Mouse (Mus musculus) large intestine, adult 2 months (tissue): Measurements from ENCODE around the gene Ccdc142. TPM values are rescaled to one million over a fixed set of nuclear protein-coding genes. Genes with fewer than 3 reads are reported as not detected.

Source experiments
- DNase-seq: peaks from one replicate; pipeline ENCODE4 v3.0.0-alpha.2; 2012; ENCODE audit warnings: low read depth, low spot score
- WGBS: fragments of 180-500 bp; shearing (Covaris S2); methylation state at CpG from one replicate; pipeline ENCODE4 v1.1.7; 2018; 5-methylcytosine and 5-hydroxymethylcytosine counted together
- polyA plus RNA-seq: library from polyadenylated mRNA; depleted of rRNA; stranded (reverse); fragments of >200 nt; gene quantifications from 2 replicates; pipeline ENCODE4 v1.2.3, GENCODE M21; 2012; rRNA removed

Gene Ccdc142
- 1.6 and 6.5 TPM in 2 replicates for polyA plus RNA-seq

DNA sequence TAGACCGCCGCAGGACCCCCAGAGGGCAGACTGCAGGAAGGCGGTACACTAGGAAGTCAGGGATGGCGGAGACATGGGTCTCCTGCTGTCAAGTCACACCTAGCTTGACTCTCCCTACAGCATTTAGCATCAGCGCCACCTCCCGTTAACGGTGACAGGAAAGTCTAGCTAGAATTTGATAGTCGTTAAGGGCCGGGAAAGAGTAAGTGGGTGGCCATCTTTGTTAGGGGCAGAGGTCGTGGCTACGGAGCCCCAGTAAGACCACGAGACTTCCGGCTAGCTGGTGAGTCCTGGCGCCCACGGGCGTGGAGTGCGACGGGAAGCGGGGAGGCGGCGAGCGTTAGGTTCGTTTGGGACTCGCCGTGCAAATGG, at the start of gene Ccdc142, which contains the start of gene Gm42688:
TSS of gene Ccdc142 (plus strand) at position 286 of the 372 bp plus-strand sequence.
TSS of gene Gm42688 (plus strand) at position 302 of the 372 bp plus-strand sequence.
- under 1% methylated on average over 25 of the region's 25 CpGs for WGBS
- DNase-seq, result peak; percentile 83

DNA sequence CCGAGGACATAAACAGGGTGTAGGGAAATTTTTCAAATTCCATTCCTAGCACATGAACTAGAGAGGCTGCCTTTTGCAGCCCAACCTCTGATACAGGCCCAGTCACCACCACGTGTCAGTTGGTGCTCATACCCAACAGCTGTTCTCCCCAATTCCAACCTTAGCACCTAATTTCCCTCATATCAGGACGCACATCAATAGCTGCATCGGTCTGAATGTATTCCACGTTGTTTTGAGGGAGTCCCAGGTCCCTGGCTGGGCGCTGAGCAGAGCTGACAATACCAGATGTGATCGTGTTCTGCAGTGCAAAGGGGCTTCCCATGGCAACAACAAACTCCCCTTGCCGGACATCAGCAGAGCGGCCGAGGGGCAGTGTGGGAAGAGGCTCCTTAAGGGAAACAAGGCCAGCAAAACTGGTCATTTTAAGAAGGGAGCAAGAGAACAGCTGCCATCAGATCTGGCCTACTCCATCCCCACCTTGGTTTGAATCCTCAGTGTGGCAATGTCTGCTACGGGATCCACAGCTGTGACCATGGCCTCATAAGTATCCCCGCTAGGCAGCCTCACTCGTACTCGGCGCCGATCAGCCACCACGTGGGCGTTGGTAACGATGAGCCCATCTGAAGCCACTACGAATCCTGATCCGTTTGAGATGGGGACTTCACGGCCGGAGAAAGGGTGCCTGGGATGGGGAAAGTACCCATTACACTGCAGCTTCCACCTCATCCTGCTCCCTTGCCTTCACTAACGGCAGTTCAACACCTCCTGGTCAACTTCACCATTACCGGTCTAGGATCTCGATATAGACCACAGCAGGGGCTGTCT, 48.1 kb upstream of the Ccdc142 start:
- no peak for DNase-seq
- 10% methylated on average over 26 of the region's 26 CpGs for WGBS

DNA sequence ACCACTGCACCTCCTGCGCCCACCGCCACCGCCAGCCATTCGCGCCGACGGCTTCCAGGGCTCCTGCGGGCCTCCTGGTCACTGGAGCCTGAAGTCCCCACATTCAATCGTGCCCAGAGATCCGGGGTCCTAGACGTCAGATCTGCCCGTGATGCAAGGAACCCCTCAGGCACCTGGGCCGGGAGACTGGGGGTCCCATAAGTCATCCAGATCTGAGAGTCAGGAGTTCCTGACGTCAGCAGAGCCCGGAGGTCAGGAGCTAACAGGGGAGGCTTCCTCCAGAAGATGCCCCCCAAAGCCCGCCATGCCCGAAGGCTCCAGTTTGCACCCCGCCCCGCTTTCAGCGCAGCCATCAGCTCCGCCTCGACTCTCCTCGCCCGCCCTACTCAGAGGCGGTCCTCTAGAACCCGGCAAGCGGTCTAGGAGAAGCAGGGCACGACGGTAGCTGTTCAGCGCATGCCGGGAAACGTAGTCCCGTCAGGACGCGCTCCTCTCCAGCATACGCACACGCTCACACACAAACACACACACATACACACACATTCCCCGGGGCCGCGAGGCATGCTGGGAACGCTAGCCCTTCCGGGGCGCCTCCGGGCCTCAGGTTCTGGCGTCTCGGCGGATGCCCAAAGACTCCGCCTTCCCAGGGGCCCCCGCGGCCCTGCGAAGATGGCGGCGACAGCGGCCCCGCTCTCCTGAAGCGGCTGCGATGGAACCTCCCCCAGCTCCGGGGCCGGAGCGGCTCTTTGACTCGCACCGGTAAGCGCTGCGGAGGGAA, 47.1 kb upstream of the Ccdc142 start, which contains the start of gene Aup1:
TSS of gene Aup1 (plus strand) at position 448 of the 778 bp plus-strand sequence.
- under 1% methylated on average over 64 of the region's 64 CpGs for WGBS
- DNase-seq, result peak; percentile 90

DNA sequence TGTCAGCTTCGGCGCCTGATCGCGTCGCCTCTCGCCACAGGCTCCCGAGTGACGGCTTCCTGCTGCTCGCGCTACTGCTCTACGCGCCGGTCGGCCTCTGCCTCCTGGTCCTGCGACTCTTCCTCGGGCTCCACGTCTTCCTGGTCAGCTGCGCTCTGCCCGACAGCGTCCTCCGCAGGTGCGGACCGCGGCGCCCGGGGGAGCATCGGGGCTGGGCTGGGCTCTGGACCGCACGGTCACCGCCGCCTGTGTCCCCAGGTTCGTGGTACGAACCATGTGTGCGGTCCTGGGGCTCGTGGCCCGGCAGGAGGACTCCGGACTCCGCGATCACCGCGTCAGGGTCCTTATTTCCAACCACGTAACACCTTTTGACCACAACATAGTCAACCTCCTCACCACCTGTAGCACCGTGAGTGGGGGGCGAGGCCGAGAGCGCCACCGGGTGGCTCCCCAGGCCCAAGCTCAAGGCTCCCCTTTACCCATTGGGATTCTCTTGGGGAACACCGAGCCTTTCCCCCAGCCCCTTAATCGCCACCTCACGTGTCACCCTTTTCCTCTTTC, 46.5 kb upstream of the Ccdc142 start, which contains the start of gene Htra2:
TSS of gene Htra2 (minus strand) at position 403 of the 561 bp plus-strand sequence.
- no peak for DNase-seq
- WGBS, result under 1% methylated on average over 50 of the region's 50 CpGs

DNA sequence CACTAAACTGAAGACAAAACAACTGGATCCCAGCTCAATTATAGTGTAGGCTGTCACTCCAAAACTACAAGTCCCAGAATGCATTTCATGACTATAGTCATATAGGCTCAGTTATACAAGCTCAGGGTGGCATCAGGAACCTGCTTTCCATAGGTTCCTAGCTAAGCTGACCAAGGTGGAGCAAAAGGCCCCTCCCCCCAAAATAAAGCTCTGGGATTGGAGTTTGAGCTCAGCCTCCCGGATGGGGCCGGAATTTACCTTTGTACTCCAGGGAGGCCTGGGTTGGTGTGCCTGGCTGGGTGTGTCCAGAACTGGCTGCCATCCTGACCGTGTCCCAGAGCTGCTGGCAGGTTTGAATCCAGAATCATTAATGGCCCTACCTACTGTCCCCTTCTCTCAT, 43.6 kb upstream of the Ccdc142 start, which contains the start of gene Dqx1:
TSS of gene Dqx1 (plus strand) at position 55 of the 400 bp plus-strand sequence.
- 29% methylated on average over 3 of the region's 3 CpGs for WGBS
- peak; percentile 94 for DNase-seq

DNA sequence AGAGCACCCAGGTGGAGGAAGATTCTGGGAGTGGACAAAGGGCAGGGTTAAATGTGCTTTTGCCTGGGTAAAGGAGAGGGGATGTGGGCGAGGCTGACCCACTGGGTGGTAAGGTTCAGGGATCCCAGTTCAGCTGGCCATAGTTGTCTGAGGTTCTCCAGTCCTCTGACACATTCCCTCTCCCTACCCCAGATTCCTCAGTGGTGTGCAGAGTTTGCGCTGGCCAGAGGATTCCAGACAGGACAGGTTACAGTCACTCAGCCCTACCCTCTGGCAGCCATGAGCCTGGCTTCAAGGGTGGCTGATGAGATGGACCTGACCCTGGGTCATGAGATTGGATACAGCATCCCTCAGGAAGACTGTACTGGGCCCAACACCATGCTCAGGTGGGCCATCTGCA, 42.7 kb upstream of the Ccdc142 start:
- 84% methylated on average over 2 of the region's 2 CpGs for WGBS
- DNase-seq, result no peak

DNA sequence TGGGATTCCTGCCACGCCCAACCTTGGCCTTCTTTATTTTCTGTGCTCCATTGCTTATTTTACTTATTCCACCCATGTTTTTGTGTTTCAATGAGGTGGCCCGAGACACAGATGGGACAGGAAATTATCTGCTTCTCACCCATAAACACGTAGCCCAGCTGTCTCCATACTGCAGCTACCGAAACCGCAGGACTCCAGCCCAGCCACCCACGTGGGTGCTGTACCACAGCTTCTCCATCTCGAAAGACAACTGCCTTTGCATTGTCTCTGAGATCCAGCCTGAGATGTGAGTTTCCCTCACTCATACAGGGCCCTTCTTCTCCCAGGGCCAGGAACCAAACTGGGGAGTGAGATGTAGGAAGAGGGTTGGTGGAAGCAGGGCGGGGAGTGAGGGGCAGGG, 35.4 kb upstream of the Ccdc142 start:
- no peak for DNase-seq
- 67% methylated on average over 8 of the region's 8 CpGs for WGBS

DNA sequence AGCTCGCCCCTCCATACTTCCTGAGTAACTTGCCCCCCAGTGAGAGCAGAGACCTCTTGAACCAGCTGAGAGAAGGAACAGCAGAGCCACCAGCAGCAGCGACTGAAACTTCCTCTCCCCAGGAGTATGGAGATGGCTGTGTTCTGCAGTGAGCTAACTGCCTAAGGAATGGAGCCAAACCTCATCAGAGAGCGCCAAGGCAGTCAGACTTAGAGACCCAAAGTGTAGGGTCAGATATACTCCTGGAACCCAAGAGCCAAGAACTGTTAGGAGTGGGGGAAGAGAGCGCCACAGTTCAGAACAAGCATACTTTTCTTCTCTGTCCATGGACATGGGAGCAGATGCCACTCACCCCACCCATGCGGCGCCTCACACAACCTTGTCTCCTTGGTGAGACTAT, 35.0 kb upstream of the Ccdc142 start:
- no peak for DNase-seq
- 64% methylated on average over 6 of the region's 6 CpGs for WGBS

DNA sequence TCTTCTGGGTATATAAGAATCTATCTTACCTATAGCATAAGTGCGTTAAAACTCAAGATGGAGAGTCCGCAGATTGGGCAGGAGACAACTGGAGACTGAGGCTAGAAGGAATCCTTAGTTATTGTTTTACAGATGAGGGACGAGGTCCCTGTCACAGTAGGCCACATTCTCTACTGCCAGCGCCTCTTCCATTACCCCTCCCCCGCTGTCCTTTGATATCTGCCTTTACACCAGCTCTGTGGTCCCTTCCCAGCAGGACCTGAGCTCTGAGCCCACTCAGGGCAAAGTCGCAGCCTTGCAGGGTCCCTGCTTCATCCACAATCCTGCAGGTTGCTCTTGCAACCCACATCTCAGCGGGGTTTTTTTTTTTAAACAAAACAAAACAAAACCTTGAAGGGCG, 33.2 kb upstream of the Ccdc142 start:
- no peak for DNase-seq
- WGBS, result 30% methylated on average over 8 of the region's 8 CpGs

DNA sequence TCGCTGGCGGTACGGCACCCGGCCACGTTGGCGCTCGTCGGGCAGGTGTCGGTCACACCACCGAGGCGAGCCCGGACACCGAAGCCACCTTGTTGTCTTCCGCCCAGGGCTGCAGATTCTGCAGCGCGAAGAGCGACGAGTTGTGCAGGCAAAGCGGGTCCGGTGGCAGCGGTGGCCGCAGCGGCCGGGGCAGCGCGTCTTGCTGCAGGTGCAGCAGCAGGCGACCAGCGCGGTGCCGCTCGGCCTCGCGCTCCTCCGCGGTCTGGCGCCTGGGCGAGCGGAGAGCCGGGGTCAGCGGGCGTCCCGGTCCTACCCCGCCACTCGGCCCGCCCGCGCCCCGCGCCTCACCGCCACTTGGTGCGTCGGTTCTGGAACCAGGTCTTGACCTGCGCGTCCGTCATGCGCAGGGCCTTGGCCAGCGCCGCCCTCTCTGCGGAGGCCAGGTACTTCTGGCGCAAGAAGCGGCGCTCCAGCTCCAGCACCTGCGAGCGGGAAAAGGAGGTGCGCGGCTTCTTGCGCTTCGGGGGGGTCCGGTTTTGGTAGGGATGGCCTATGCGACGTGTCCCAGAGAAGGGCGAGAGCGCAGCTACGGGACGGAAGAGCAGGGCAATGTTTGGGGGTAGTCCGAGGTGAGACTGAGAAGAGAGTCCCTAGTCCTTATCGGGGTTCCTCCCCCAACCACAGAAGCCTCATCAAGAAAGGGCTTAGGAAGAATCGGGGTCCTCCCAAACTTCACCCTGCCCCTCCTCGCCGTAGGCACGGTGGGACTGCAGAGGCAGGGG, 32.5 kb upstream of the Ccdc142 start:
- no peak for DNase-seq
- 2% methylated on average over 81 of the region's 81 CpGs for whole genome bisulfite sequencing

DNA sequence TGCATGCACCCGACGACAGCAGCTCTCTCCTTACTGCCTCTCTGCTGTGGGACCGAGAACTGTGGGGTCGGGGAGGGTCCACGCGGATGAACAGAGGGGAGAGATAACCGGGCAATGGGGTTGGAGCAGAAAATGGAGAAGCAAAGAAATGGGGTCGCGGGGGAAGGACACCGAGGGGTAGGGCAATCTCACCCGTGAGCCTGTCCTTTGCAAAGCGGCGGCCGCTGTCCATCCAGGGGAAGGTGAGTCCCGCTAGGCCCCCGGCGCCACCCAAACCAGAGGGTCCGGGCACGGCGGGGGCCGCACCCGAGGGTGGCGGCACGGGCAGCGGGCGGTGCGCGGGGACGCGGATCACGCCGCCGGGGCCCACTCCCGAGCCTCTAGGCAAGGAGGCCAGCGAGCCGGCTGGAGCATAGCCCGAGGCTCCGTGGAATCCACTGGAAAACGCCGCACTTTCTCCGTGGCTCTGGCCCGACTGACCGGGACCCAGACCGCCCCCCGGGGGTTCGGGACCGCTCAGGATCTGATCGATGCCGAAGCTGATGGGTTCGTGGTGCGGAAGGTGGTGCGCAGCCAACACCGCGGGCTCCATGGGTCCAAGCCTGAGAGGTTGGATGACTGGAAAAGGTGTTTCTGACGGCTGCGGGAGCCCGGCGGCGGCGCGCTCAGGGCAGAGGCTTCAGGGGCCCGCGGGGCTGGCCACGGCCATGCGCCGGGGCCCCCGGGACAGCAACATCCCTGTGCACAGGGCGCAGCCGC, 31.7 kb upstream of the Ccdc142 start:
- no peak for DNase-seq
- WGBS, result 2% methylated on average over 68 of the region's 69 CpGs

DNA sequence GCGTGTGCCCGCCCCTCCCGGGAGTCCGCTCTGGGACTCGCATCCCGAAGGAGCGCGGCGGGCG, 31.3 kb upstream of the Ccdc142 start, which contains the start of gene Tlx2:
TSS of gene Tlx2 (minus strand) at position 47 of the 64 bp plus-strand sequence.
- 1% methylated on average over 10 of the region's 10 CpGs for WGBS
- DNase-seq, result no peak

DNA sequence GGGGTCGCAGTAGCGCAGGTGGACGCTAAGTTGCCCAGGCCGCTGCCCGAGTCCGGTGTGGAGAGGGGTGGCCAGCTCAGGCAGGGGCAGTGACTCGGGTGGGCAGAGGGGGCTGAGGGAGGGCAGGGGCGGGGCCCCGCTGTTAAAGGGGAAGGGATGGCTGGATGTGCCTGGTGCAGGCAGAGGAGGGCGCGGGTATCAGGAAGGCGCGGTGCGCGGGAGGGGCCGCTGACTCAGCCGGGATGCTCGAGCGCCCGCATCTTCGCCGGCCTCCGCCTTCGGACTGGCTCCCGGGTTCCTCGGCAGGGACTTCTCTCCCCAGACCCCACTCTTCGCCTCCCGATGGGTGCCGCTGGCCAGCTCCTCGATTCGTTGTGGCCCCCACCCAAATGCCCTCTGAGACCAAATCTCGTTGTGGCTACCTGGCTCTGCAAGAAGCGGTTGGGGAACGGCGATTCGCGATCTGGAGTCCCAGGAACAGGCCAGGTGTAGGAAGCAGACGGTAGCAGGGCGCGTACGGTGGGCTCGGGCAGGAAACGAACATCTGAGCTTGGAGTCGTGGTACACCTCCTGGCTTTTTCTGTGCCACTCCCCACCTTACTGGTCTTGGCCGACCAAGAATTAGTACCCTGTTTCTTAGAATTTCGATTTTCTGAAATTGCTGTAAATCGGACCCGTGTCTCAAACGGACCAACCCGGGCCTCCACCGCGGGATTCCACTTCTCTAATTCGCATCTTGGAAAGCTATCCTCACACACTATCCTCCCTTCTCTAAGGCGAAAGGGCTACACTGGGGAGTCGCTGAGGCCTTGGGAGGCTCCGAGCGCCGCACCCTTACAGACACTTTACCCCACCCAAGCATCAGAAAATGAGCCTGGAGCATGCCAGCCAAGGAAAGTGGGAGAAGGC, 30.8 kb upstream of the Ccdc142 start:
- 2% methylated on average over 57 of the region's 58 CpGs for WGBS
- no peak for DNase-seq

DNA sequence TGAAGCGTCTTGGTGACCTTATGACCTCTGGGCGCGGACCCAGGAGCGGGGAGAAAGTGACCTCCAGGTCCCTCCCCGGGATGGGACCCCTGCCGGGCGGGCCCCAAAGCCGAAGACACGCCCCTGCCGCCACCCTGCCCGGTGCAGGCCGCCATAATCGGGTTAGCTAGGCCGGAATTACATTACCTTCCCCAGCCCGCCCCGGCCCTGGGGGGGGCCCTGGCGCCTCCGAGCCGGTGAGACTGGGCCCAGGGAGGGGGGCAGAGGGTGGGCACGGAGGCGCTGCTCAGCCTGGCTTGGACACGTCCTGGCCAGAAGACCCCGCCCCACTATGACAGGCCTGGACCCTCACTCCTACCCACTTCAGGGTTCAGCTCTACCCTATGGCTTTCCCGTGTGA, 30.2 kb upstream of the Ccdc142 start:
- 2% methylated on average over 23 of the region's 24 CpGs for WGBS
- DNase-seq, result no peak

DNA sequence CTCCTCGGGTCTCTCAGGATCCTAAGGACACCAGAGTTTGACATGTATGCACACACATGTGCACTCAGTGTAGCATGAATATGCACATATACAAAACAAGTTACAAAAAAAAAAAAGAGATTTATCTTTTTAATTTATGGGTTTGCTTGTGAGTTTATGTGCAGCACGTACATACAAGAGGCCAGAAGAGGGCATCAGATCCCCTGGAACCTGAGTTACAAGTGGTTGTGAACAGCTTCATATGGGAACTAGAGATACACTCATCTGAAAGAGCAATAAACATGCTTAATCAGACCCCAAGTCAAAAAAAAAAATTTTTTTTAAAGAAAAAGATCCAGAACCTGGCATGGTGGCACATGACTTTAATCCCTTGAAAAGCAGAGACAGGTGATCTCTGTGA, 26.4 kb upstream of the Ccdc142 start:
- no peak for DNase-seq
- 21% methylated on average over 2 of the region's 2 CpGs for WGBS

DNA sequence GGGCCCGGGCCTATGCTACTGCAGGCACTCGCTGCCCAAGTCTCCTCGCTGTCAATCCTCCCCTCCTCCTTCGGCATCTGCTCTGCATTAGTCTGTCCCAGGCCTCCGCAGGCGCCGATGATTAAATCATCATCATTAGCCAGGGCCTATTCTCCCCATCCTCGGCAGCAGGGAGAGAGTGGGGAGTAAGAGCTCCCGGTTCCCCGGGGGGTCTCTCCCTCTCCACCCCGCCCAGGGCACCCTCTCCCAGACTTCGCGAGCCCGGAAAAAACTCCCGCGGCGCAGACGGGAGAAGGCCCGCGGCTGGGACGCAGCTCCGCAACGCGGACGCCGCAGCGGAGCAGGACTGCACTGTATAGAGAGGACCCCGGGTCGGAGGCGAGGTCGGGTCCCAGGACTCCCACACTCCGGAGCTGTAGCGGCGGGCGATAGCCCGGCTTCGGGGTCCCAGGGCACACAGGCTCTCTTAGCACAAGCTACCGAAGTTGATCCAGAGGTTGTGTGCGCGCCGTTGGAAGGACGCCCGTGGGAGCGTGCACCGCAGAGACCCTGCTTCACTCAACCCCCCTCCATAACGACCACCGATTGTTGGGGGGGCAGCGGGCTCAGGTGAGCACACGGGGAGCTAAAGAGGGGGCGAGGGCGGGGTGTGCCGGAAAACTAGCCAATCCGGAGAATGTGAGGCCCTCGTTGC, 23.6 kb upstream of the Ccdc142 start, which contains the start of gene Pcgf1:
TSS of gene Pcgf1 (plus strand) at position 240 of the 694 bp plus-strand sequence.
- DNase-seq, result no peak
- under 1% methylated on average over 54 of the region's 54 CpGs for WGBS

DNA sequence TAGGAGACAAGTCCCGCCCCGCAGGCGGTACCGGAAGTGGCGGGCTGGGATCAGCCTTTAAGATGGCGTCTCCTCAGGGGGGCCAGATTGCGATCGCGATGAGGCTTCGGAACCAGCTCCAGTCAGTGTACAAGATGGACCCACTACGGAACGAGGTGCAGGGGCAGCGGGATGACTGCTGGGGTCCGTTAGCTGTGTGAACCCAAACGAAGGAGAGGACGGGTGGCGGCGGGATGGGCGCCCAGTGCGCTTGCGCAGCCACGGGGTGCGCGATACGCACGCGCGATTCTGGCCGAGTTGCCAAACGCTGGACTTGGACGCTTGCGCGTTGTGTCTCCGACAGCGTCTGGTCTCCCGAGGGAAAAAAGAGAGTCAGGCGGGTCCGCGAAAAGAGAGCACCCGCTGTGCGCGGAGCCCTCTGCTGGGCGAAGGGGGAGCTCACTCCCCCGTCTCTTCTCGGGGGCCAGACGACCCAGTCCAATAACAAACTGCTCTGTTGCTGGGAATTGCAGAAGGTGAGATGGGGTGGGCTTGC, 23.0 kb upstream of the Ccdc142 start:
- under 1% methylated on average over 46 of the region's 46 CpGs for WGBS
- peak; percentile 90 for DNase-seq
